Mouse (Mus musculus) G1E (cell line): Measurements from ENCODE around the gene Nipa2.

ENCODE experiments used
- CTCF ChIP-seq: IDR thresholded peaks from 2 replicates; pipeline ENCODE4 v1.5.1; 2012; ENCODE audit warnings: low read depth, low read length, inconsistent platforms, mixed read lengths
- GATA1 ChIP-seq: IDR thresholded peaks from 2 replicates; pipeline ENCODE4 v1.6.1; 2012; ENCODE audit warnings: borderline replicate concordance, low read length, inconsistent platforms, mixed read lengths
- TAL1 ChIP-seq: conservative IDR thresholded peaks from 2 replicates; pipeline ENCODE4 v1.6.1; 2012; ENCODE audit warnings: low read depth, low read length, inconsistent platforms, mixed read lengths

DNA sequence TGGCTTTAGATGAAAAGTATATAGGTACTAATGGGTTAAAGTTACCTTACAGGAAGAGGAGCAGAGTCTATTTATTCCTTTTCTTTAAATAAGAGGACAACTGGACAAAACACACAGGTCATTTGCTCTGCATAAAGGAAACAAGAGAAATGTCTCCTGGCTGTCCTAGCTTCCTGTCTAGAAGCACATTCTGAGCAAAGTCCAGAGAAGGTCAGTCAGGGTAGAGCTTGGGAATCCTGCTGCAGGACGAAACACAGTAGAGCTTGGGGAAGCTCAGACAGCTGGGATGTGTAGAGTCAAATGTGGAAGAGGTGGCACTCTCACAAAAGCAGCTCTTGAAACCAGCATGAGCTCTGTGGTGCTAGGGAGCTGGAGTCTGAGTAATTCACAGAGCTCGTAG is 51.9 kb downstream of the Nipa2 start:
- TF ChIP-seq CTCF (no peak), GATA1 (no peak), TAL1 (no peak)
